Mouse (Mus musculus): ENCODE measurements at regions not wholly inside any gene's neighbourhood (a gene's known extent, or its start where the extent isn't known, plus 50 kb on each side); places are given as distances from the start of the nearest gene placed in this dataset.

DNA sequence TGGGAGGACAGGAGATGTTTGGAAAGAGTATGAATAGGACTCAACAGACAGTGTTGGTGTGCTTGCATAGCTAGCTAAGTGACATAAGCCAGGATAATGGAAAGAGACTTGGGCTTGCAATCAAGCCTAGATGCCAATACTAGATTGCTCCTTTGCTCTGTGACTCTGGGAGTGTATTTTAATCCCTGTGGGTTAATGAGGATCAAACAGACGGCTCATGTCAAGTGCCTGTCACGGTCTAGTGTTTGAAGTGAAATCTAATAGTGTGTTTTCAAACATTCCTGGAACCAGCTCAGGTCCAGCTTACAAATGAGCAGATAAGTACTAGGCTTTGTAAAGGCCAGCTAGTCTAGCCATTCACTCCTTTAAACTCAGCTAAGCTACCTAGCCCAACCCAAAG is 64.1 kb upstream of the Ranbp3l start:
- Histone ChIP-seq H3K27ac (no peak overlapping the region), H3K27me3 (no peaks in the 10 kb centered on the region), H3K4me1 (no peaks in the 10 kb centered on the region), H3K4me3 (no peak overlapping the region), H3K9ac (no peak overlapping the region), H3K9me3 (replicated peaks) (no peaks in the 10 kb centered on the region), H3K36me3 (ENCODE audit: poor library complexity, severe bottlenecking) (no peaks in the 10 kb centered on the region), H3K4me2 (no peak overlapping the region)
- ATAC-seq, result no peak
- WGBS, result 47% methylated on average over 2 of the region's 2 CpGs

DNA sequence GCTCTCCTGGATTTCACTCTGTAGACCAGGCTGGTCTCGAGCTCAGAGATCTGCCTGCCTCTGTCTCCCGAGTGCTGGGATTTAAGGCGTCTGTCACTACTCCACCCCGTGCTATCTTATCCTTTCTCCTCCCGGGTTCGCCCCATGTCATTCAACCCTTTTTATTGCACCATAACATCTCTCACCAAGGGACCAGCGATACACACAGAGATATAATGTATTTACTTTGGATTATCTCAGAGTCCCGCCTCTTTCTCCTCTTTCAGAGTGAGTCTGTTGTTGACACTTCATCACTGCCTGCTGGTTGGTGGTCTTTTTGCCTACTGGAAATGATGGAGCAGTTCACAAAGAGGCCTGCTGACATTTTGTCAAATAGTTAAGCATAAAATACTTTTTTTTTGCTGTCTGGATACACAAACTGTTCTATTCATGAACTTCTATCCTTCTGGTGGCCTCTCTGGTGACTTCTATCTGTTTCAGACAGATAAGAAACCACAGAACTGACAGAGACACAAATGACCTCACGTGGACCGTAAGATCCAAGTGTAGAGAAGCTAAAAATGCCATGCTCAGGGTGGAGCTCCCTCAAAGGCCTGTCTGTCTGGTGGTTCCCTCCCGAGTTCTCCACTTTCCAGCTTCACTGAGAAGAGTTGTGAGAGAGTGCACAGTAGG is 70.1 kb upstream of the Ranbp3l start:
- no peak overlapping the region for H3K4me2 ChIP-seq
- H3K27ac ChIP-seq, result no peak overlapping the region
- no peaks in the 10 kb centered on the region for H3K27me3 ChIP-seq
- no peaks in the 10 kb centered on the region for H3K36me3 ChIP-seq (ENCODE audit: poor library complexity, severe bottlenecking)
- 91% methylated on average over 11 of the region's 11 CpGs for WGBS
- ATAC-seq, result no peak
- H3K9me3 ChIP-seq (replicated peaks), result no peaks in the 10 kb centered on the region
- H3K9ac ChIP-seq, result no peak overlapping the region
- H3K4me1 ChIP-seq, result no peaks in the 10 kb centered on the region
- no peak overlapping the region for H3K4me3 ChIP-seq

DNA sequence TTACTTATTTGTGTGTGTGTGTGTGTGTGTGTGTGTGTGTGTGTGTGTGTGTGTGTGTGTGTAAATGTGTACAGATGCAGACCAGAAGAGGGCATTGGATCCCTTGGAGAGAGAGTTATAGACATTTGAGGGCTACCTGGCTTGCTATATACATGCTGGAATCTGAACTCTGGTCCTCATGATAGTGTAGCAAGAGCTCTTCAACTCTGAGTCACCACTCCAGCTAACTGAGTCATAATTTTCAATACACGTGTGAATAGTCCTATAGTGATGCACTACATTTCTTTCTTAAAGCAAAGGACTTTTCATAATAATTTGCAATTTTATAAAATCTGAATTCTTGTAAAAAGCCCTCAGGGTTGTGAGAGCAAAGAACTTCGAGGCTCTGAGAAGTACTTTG is 70.9 kb upstream of the Ranbp3l start:
- no peak overlapping the region for H3K4me2 ChIP-seq

DNA sequence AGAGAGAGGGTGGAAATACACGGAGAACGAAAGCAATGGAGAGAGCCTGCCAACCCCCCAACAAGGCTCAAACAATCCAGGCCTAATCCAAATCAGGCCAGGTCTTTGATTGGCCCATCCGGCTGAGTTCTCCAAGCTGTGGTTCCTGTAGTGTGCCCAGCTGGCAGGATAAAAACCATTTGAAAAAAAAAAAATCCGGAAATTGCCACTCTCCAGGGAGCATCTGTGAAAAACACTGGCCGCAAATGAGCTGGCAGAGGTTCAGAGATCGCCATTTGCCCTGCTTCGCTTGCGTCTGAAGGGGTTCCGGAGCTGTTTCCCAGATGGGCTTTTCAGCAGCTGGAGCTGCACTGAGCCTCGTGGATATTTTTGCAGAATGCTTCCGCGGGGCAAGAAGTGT is 71.4 kb upstream of the Ranbp3l start:
- Histone ChIP-seq H3K4me1 (no peaks in the 10 kb centered on the region), H3K27me3 (no peaks in the 10 kb centered on the region), H3K4me3 (no peak overlapping the region), H3K9ac (no peak overlapping the region), H3K9me3 (replicated peaks) (no peaks in the 10 kb centered on the region), H3K36me3 (ENCODE audit: poor library complexity, severe bottlenecking) (no peaks in the 10 kb centered on the region), H3K4me2 (no peak overlapping the region), H3K27ac (no peak overlapping the region)
- 65% methylated on average over 12 of the region's 12 CpGs for WGBS
- ATAC-seq, result peak; percentile 61

More for the DNA sequence above, 70.9 kb upstream of the Ranbp3l start:
- no peak for ATAC-seq
- no peak overlapping the region for H3K27ac ChIP-seq
- H3K4me3 ChIP-seq, result no peak overlapping the region
- no peaks in the 10 kb centered on the region for H3K4me1 ChIP-seq
- no peaks in the 10 kb centered on the region for H3K36me3 ChIP-seq (ENCODE audit: poor library complexity, severe bottlenecking)
- H3K9me3 ChIP-seq (replicated peaks), result no peaks in the 10 kb centered on the region
- no peaks in the 10 kb centered on the region for H3K27me3 ChIP-seq
- H3K9ac ChIP-seq, result no peak overlapping the region
- 84% methylated on average over 2 of the region's 2 CpGs for WGBS

DNA sequence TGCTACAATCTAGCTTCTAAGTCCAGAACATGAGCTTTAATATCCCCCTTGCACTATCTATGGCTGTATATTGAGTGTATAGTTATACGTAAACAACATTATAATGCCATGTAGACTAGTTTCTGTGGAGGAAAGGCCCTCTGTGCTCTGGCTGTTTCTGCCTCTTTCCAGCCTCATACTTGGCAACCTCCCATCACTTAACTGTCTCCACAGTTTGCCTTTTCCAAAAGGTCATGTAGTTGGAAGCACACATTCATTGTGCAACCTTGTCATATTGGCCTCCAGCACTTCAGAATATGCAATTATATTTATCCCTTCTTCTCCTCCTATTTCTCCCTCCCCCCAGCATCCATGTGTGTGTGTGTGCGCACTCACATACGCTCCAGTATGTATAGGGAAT is 82.2 kb upstream of the Ranbp3l start:
- Histone ChIP-seq H3K9me3 (replicated peaks) (no peaks in the 10 kb centered on the region), H3K27me3 (no peaks in the 10 kb centered on the region), H3K9ac (no peak overlapping the region), H3K4me3 (no peak overlapping the region), H3K36me3 (ENCODE audit: poor library complexity, severe bottlenecking) (no peaks in the 10 kb centered on the region), H3K4me1 (no peaks in the 10 kb centered on the region), H3K27ac (no peak overlapping the region), H3K4me2 (no peak overlapping the region)
- WGBS, result 99% methylated on average over 3 of the region's 3 CpGs
- no peak for ATAC-seq

DNA sequence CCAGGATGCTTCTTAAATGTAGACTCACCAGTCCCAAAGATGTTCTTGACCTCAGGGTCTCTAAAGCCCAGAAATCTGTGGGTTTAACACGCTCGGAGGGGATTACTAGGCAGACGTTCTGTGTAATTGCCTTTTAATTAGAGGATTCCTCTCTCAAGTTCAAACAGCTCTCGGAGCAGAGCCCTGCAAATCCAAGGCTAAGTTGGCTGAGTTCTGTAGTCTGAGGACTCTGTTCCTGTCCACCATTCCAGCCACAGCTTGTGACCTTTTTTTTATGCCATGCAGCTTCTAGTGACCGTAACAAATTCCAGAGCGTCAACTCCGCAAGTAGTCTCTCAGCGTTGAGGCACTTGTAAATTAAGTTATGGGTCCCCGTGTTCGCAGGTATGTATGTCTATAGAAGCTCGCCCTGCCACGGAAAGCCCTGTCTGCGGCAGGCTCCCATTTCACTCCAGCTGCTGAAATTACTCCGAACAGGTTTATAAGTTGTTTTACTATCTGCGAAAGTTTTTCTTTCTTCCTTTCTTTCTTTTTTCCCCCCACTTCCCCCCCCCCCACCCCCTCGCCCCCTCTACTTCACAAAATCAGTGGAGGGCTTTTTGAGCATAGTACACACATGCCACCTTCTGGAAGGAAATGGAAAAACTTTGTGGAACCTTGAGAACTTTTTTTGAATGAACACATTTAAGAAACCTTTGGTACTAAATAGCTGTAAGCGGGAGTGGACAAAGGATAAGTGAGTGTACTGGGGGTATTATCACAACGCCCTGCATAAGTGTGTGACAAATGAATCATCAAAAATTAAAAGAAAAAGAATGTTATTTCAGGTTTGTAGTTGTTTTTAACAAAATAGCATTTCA is 82.9 kb upstream of the Ranbp3l start:
- no peaks in the 10 kb centered on the region for H3K27me3 ChIP-seq
- H3K4me2 ChIP-seq, result 0 out of 2 replicates have a peak overlapping the region, but pooled peaks have one; percentile 7
- H3K9me3 ChIP-seq (replicated peaks), result no peaks in the 10 kb centered on the region
- H3K4me3 ChIP-seq, result no peak overlapping the region
- no peaks in the 10 kb centered on the region for H3K36me3 ChIP-seq (ENCODE audit: poor library complexity, severe bottlenecking)
- peak; percentile 69 for ATAC-seq
- H3K4me1 ChIP-seq, result no peaks in the 10 kb centered on the region
- 50% methylated on average over 18 of the region's 18 CpGs for WGBS
- H3K27ac ChIP-seq, result no peak overlapping the region
- no peak overlapping the region for H3K9ac ChIP-seq

DNA sequence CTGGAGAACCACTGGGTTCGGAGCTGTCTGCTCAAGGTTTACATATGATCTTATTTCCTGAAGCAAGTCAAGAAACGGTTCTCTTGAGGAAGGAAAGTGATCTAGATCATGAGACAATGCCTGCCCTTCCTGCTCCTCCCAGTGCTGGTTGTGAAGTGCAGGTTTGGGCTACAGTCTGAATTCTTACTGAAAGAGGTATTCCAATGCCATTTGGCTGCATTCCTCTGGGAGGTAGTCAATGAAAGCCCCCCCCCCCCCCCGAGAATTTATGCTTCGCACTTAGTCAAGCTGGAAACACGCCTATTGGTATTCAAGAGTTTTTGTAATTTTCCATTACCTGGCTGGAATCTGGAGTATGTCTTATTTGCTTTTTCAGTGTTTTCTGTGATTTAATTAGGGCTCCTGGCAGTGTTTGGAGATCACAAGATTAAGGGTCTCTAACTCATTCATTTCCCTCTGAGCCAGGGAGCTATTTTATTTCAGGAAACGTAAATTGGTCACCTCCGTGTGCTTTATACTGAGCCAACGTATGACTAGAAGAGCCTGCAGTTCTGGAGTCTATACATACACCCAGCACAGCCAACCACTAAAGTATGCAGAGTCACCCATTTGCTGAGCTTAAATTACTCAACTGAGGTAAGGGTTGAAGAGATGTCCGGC is 84.7 kb upstream of the Ranbp3l start:
- Histone ChIP-seq H3K27ac (no peak overlapping the region), H3K9me3 (replicated peaks) (no peaks in the 10 kb centered on the region), H3K4me3 (no peak overlapping the region), H3K36me3 (ENCODE audit: poor library complexity, severe bottlenecking) (no peaks in the 10 kb centered on the region), H3K9ac (no peak overlapping the region), H3K4me1 (no peaks in the 10 kb centered on the region), H3K27me3 (no peaks in the 10 kb centered on the region), H3K4me2 (no peak overlapping the region)
- no peak for ATAC-seq
- 68% methylated on average over 9 of the region's 9 CpGs for WGBS

DNA sequence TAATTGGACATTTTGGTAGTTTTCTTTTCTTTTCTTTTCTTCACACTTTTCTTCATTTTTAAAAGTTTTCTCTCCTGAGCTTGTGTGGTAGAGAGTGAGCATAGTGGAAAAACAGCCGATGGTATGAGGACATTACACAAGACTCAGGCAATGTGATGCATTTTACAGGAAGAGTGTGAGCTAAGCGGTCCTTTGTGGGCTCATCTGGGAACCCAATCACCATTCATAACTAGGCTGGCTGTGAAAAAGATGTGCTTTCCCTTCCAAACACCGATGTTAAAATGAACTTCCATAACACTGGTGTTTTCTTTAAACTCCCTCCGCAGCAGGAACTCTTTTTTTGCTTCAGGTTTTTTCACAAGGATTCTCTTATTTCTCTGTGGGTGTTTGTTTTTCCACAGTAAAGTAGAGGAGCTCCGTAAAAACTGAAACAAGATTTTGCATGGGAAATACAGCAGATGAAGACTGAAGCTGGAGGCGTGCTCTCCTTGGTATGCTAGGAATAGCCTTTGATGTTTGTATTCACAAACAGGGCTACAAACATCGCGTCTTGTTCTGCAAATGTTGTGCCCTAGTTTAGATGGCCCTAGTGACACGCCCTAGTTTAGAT is 92.8 kb upstream of the Ranbp3l start:
- no peak for ATAC-seq
- Histone ChIP-seq H3K4me2 (no peak overlapping the region), H3K27ac (no peak overlapping the region), H3K9me3 (replicated peaks) (no peaks in the 10 kb centered on the region), H3K27me3 (no peaks in the 10 kb centered on the region), H3K4me3 (no peak overlapping the region), H3K9ac (no peak overlapping the region), H3K4me1 (no peaks in the 10 kb centered on the region), H3K36me3 (ENCODE audit: poor library complexity, severe bottlenecking) (no peaks in the 10 kb centered on the region)
- WGBS, result 87% methylated on average over 9 of the region's 9 CpGs

DNA sequence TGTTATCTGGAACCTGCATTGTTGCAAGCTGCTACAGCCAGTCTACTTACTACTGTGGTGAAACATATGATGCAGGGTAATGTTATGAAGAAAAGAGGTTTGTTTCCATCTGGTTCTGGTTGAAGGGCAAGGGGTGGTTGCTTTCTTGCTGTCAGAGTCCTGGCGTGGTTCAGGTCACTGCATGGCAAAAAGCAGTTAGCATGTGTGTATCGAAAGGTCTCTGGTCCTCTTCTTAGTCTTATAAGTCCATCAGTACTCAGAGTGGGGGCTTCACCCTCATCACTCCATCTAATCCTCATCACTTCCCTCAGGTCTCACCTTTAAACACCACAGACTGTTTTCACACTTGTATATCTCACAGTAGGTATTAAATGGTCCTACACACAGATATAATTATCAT is 99.7 kb upstream of the Ranbp3l start:
- peaks cover 26% of the 10 kb centered on the region for H3K4me1 ChIP-seq
- no peaks in the 10 kb centered on the region for H3K36me3 ChIP-seq (ENCODE audit: poor library complexity, severe bottlenecking)
- no peaks in the 10 kb centered on the region for H3K27me3 ChIP-seq
- H3K9ac ChIP-seq, result no peak overlapping the region
- no peak overlapping the region for H3K4me2 ChIP-seq
- 91% methylated on average over 2 of the region's 2 CpGs for WGBS
- no peaks in the 10 kb centered on the region for H3K9me3 ChIP-seq (replicated peaks)
- ATAC-seq, result no peak
- H3K27ac ChIP-seq, result no peak overlapping the region
- no peak overlapping the region for H3K4me3 ChIP-seq

DNA sequence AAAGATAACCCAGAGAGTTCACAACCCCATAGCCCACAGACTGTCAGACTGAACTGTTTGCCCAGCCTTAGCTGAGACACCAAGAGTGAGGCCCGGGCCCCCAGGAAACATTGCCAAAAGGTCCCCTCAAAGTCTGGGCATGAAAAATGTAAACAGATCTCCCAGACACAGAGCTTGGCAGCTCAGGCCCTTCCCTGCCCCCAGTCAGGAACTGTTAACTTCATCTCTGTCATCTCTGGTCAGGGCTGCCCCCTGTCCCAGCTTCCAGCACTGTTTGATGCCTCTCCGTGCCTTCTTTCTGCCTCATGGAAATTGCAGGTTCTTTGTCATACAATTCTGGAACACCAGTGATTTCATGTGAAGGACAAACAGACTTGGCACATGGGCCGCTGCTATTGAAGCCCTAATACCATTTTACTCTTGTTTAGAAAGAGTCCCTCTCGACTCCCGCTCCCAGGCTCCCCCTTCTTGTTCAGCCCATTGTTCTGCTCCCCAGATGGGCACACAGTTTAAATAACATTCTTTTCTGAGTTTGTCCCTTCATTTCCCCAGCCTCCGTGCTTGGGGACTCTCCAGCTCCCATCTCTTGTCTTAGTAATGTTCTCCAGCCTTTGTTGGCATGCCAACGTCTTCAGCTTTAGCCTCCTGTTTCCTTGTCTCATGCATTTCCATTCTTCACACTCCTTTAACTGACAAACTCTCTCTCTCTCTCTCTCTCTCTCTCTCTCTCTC is 100.4 kb upstream of the Ranbp3l start:
- peak; percentile 59 for ATAC-seq
- Histone ChIP-seq H3K4me1 (peaks cover 26% of the 10 kb centered on the region), H3K9ac (no peak overlapping the region), H3K27ac (peak overlapping the region; percentile 69), H3K4me3 (no peak overlapping the region), H3K4me2 (no peak overlapping the region), H3K27me3 (no peaks in the 10 kb centered on the region), H3K36me3 (ENCODE audit: poor library complexity, severe bottlenecking) (no peaks in the 10 kb centered on the region), H3K9me3 (replicated peaks) (no peaks in the 10 kb centered on the region)
- 18% methylated on average over 7 of the region's 7 CpGs for WGBS

DNA sequence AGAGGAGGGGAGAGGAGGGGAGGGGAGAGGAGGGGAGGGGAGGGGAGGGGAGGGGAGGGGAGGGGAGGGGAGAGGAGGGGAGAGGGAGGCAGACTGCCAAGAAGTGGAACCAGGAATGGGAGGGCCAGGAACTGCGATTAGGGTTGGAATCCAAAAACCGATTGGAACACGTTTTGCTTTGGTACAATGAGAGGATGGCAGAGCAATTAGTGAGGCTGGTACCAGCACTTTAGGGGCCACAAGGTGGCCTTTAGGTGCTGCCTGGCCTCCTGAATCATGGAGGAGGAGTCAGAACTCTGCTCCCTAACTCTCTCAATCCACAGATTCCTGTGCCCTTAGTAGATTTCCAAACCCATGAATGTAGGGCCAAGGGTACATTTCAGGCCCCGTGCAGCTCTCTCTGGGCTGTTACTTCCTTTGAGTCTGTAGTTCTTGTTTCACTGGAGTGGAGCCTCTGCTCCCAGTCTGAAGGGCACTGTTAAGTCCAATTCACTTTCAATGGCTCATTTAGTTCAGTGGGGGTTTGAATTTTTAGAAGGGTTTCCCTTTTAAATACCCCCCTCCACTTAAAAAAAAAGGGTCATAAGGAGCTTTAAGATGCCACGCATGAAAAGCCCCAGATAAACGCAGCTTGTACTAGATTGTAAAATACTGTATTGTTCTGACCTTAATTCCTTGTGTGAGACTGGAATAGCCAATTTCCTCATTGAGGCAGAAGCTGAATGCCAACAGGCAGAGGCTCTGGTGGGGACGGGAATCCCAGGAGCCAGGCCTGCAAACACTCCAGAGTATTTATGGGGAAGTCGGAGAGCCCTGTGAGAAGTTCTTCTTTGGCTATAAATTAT is 102.4 kb upstream of the Ranbp3l start:
- no peak overlapping the region for H3K4me3 ChIP-seq
- H3K36me3 ChIP-seq (ENCODE audit: poor library complexity, severe bottlenecking), result no peaks in the 10 kb centered on the region
- no peaks in the 10 kb centered on the region for H3K27me3 ChIP-seq
- peaks cover 26% of the 10 kb centered on the region for H3K4me1 ChIP-seq
- no peaks in the 10 kb centered on the region for H3K9me3 ChIP-seq (replicated peaks)
- no peak overlapping the region for H3K9ac ChIP-seq
- WGBS, result 15% methylated on average over 8 of the region's 8 CpGs
- ATAC-seq, result peak; percentile 85
- H3K4me2 ChIP-seq, result no peak overlapping the region
- H3K27ac ChIP-seq, result peak overlapping the region; percentile 85
